Mouse (Mus musculus) kidney, adult 9 months (tissue): ENCODE measurements around the gene Ric3.
"Not testable (repeated sequence)": the region's sequence is repeated elsewhere in the genome, so short reads cannot be mapped to it uniquely, and the experiment has no call there.

ENCODE experiments used
- DNase-seq: peaks from one replicate; pipeline ENCODE4 v3.0.0; 2022

Ric3 gene

DNA sequence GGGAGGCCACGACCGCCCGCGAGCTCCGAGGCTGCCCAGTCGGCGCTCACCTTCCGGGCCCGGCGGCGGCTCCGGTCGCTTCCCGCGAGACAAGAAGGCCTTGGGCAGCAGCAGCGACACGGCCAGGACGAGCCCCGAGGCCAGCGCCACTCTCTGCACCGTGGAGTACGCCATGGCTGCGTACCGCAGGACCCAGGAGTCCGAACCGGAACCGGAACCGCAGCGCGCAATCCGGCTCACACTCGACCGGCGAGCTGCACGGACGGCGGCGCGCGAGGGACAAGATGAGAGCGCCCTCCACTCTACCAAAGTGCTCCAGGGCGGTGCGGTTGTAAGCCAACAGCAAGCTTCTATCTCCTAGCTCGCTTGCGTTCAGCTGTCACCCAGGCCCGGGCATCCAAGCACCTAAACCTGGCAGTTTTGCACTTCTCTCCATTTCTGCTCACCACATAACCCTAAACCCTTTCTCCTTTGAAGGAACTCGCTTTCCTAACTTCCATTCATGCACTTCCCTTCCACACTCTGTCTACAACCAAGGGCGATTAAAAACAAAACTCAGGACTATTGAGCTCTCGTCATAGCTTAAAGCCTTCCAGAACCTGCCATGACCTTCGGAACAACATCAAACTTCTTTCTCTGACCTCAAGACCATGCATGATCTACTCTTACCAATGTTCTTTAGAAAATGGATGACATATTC, at the start of gene Ric3:
TSS of gene Ric3 (minus strand) at position 219 of the 700 bp plus-strand sequence.
- DNase-seq, result peak; percentile 32

- DNase-seq, result no peak
Observed at GRCm38 (mm10) chr7:109131565-109131964, 48.4 kb upstream of the Ric3 start.

DNA sequence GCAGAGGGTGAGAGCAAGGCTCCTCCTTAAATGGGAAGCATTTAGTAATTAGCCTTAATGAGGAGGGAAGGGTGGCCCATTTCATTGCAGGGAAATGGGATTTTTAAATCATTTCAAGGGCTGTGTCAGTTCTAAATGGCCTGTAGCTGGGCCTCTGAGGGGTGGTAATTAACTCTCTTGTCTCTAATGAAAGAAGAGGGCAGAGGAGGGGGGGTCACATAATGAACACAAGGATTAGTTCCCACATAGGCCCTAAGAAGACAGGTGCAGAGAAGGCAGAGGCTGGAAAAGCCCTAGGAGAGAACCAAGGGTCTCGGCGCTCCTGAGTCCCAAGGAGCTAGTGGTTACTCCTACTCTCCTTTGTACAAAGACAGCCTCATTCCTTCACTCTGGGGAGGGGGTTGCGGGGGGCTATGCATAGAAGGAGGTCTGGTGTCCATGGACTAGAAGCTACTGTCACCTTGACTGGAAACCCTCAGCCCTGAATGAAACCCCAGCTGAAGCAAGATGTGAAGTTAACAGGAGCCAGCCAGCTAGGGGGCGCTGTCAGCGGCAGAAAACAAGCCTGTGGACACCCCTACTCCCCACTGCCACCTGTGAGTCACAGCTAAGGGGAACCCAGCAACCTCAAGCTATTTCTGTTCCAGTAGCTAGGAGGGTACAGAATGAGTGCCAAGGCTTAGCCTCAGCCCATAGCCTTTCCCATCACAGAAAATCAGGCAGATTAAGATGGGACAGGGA, 47.0 kb upstream of the Ric3 start:
- no peak for DNase-seq

- no peak for DNase-seq
Observed at GRCm38 (mm10) chr7:109129442-109129841, 46.3 kb upstream of the Ric3 start.

DNA sequence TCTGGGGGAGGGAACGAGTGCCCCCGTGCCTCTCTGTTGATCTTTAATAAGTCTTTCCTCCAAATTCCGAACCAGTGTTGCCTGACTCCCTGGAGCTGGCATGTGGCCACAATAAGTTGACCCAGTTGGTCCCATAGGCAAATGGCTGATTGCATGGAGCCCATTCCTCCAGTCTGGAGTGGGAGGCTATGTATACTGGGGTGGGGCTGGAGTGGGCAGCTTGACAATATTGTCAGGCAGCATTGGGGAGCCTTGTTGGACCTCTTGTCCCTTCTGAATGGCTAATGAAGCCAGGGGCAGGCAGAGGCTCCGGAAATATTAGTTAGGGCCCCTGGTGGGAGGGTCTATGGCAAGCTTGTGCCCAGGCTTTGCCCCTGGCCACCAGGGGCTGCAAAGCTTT, 32.8 kb upstream of the Ric3 start:
- DNase-seq, result no peak

DNA sequence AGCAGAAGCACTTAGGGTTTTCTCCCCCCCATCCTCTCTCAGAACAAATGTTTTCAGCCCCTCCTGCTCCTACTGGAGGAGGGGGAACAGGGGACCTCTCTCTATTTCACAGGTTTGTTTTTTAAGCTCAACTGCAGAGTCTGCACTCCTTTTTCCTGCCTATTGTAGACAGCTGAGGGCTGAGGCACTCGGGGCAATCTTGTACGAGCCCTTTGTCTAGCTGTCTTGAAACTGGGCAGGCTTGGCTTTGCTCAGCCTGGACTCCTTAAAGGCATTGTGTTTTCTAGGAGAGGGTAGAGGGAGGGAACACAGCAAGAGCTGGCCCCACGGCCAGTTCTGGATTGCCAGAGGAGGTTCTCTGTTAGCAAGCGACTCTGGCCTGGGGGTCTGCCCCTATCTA, 32.4 kb upstream of the Ric3 start:
- not testable (repeated sequence) for DNase-seq

DNA sequence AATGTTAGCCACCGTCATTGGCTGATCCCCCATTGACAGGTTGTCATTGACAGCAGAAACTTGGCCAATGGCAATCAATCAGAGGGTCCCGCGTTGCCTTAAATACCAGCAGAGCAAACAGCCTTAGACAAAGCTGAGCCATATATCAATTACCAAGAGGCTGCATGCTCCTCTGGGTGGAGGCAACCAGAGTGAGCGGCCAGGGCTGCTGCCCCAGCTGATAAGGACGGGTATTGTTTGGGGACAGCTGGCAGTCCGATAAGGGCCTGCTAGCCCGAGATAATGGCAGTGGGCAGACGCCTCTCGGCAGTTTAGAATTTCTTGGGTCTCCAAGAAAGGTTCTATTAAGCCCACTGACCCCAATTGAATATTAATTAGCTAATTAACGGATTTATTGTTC, 31.8 kb upstream of the Ric3 start:
- DNase-seq, result no peak

- no peak for DNase-seq
Observed at GRCm38 (mm10) chr7:109111000-109111399, 27.9 kb upstream of the Ric3 start.

DNA sequence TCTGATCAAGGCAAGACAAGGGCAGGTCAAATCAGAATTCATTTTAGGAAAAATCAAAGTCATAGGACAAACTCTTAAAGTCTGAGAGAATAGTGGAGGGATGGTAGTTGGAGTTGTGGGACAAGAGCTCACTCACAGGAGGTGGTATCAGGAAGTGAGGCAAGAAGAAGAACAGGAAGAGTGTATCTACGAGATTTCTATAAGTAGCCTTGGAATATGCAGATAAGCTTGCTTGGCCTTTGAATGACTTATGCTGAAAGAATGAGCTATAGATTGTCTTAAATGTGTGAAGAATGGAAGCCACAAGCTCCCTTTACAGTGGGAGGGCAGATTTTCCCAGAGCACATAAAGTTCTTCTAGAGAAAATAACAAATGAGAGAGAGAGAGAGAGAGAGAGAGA, 21.8 kb upstream of the Ric3 start:
- no peak for DNase-seq

DNA sequence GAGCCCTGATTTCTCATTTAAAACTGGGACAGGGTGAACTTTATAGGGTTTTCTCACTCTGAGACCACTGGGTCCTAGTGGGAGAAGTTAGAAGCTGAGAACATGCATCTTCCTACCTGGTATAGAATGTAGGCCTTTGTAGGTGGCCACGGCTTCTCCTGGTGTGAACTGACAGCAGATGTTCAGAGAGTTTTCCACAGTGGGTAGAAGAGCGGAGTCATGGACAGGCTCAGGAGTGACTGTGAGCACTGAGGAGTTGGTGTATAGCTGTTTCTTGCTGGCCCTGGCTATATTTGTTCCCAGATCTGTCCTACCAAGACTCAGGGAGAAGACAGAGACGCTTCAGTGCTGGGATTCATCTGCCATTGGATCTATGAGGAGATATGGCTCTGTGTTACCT, 18.0 kb upstream of the Ric3 start:
- no peak for DNase-seq

GRCm38 (mm10) chr7:109098145-109099018, 15.3 kb upstream of the Ric3 start:
- peak; percentile 19 for DNase-seq

GRCm38 (mm10) chr7:109097203-109097602, 14.1 kb upstream of the Ric3 start:
- no peak for DNase-seq

- no peak for DNase-seq
Observed at GRCm38 (mm10) chr7:109096618-109097017, 13.5 kb upstream of the Ric3 start.

GRCm38 (mm10) chr7:109094294-109094693, 11.2 kb upstream of the Ric3 start:
- DNase-seq, result no peak

- not testable (repeated sequence) for DNase-seq
Observed at GRCm38 (mm10) chr7:109091316-109091715, 8.2 kb upstream of the Ric3 start.

GRCm38 (mm10) chr7:109086946-109087345, 3.8 kb upstream of the Ric3 start:
- DNase-seq, result no peak

GRCm38 (mm10) chr7:109083813-109084184, 668 bp upstream of the Ric3 start:
- DNase-seq, result no peak

GRCm38 (mm10) chr7:109082269-109083112, 640 bp downstream of the Ric3 start:
- DNase-seq, result peak; percentile 17

- DNase-seq, result no peak
Observed at GRCm38 (mm10) chr7:109072326-109072725, 10.8 kb downstream of the Ric3 start.

GRCm38 (mm10) chr7:109069641-109070040, 13.5 kb downstream of the Ric3 start:
- DNase-seq, result no peak

GRCm38 (mm10) chr7:109059536-109059935, 23.6 kb downstream of the Ric3 start:
- DNase-seq, result no peak

GRCm38 (mm10) chr7:109050831-109051230, 32.3 kb downstream of the Ric3 start:
- no peak for DNase-seq

GRCm38 (mm10) chr7:109045876-109046275, 37.3 kb downstream of the Ric3 start:
- no peak for DNase-seq
